Mouse (Mus musculus) lung, adult 2 months (tissue): Measurements from ENCODE around the gene Btbd9.

Experiments used
- CTCF ChIP-seq: fragments of 200-500 bp; IDR thresholded peaks from 2 replicates; pipeline ENCODE4 v1.5.1; 2011; ENCODE audit warnings: mild to moderate bottlenecking, low read length, control low read depth; ENCODE audit not compliant: insufficient read depth
- POLR2A ChIP-seq: fragments of 200-500 bp; IDR thresholded peaks from 2 replicates; pipeline ENCODE4 v1.6.1; 2011; ENCODE audit warnings: low read depth, mild to moderate bottlenecking, control low read depth, low read length, borderline replicate concordance; ENCODE audit errors: extremely low read depth

- TF ChIP-seq POLR2A: no peak
- no peak for TF ChIP-seq CTCF
These were observed 33.2 kb upstream of the Btbd9 start for GRCm38 (mm10) chr17:30609305-30609979.
